Mouse (Mus musculus) G1E (cell line): Measurements from ENCODE around the gene Abcf3. TPM values are rescaled to one million over a fixed set of nuclear protein-coding genes. Genes with fewer than 3 reads are reported as not detected.

Source experiments
- ATAC-seq: 2 replicates; pipeline ENCODE4 v1.8.0; 2016; ENCODE audit warnings: mild to moderate bottlenecking; ENCODE audit not compliant: insufficient number of reproducible peaks, poor library complexity, low FRiP score, severe bottlenecking; ENCODE audit errors: extremely low read depth
- DNase-seq: peaks from one replicate; pipeline ENCODE4 v3.0.0; 2012; ENCODE audit warnings: low spot score
- H3K27me3 ChIP-seq: 2 replicates; pipeline ENCODE4 v1.6.1; 2012; ENCODE audit warnings: mild to moderate bottlenecking, low read length, inconsistent platforms; ENCODE audit not compliant: insufficient read depth
- H3K36me3 ChIP-seq: replicated peaks from 2 replicates; pipeline ENCODE3; 2012; ENCODE audit warnings: mild to moderate bottlenecking, inconsistent platforms
- H3K4me1 ChIP-seq: 2 replicates; pipeline ENCODE4 v1.6.1; 2012; ENCODE audit warnings: low read depth, low read length, inconsistent platforms, mixed read lengths; ENCODE audit not compliant: insufficient read depth
- H3K4me3 ChIP-seq: 2 replicates; pipeline ENCODE4 v1.5.1; 2012; ENCODE audit warnings: low read depth, mild to moderate bottlenecking, inconsistent platforms, low read length, moderate library complexity, mixed read lengths
- H3K9me3 ChIP-seq: replicated peaks from 2 replicates; pipeline ENCODE4 v1.6.1; 2012; ENCODE audit warnings: inconsistent platforms
- CTCF ChIP-seq: IDR thresholded peaks from 2 replicates; pipeline ENCODE4 v1.5.1; 2012; ENCODE audit warnings: low read depth, low read length, inconsistent platforms, mixed read lengths
- GATA1 ChIP-seq: IDR thresholded peaks from 2 replicates; pipeline ENCODE4 v1.6.1; 2012; ENCODE audit warnings: borderline replicate concordance, low read length, inconsistent platforms, mixed read lengths
- GATA2 ChIP-seq: IDR thresholded peaks from 2 replicates; pipeline ENCODE4 v1.6.1; 2012; ENCODE audit warnings: low read depth, low read length, inconsistent platforms, borderline replicate concordance
- POLR2AphosphoS5 ChIP-seq: IDR thresholded peaks from 2 replicates; pipeline ENCODE4 v1.6.1; 2012; ENCODE audit warnings: low read depth, low read length, inconsistent platforms; ENCODE audit not compliant: insufficient replicate concordance
- TAL1 ChIP-seq: conservative IDR thresholded peaks from 2 replicates; pipeline ENCODE4 v1.6.1; 2012; ENCODE audit warnings: low read depth, low read length, inconsistent platforms, mixed read lengths
- polyA plus RNA-seq: library from polyadenylated mRNA; stranded (reverse); fragments of >175 nt; gene quantifications from 2 replicates; pipeline ENCODE4 v1.2.3, GENCODE M21; 2012
- total RNA-seq, 2 experiments: library from RNA; stranded (forward) in 1 of 2; stranded (reverse) in 1 of 2; fragments of 200-1000 nt in 1 of 2; fragments of >200 nt in 1 of 2; fragmentation: Nextera tagmentation in 1 of 2; gene quantifications; 2 replicates each; pipeline ENCODE4 v1.2.3; 2014 to 2017

The Abcf3 gene
- total and polyA plus RNA-seq, 3 experiments, result 21.1 to 70.1 (median 35.1) TPM

GRCm38 (mm10) chr16:20591076-20591705 is 42.8 kb downstream of the Abcf3 start:
- peaks cover 66% of the 10 kb centered on the region for H3K4me1 ChIP-seq
- no peak for DNase-seq
- peak overlapping the region; percentile 57; the same call in 1 of the 2 replicates for H3K4me3 ChIP-seq

DNA sequence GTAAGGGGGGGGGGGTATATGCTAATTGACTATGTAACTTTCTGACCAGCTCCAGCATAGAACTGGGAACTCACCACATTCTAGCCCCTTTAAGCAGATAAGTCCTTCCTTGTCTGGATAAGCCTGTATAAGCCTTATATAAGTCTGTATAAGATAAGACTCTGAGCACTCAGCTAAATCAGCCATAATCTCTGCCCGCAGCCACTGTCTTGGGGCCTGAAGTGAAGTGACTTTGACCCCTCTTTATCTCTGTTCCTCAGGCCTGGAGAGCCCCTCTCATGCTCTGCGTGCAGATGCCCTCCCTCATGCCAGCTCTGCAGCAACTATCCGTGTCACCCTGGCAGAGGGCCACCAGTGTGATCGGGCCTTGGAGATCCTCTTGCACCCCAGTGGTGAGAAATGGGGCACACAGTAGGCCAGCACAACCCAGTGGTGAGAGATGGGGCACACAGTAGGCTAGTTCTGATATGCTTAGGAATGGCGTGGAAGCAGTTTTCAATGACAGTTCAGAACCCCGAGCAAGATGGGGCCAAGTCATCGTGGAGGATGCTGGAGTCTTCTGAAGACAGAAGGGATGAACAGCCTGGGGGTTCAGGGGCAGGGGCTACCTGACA is 46.8 kb downstream of the Abcf3 start:
- DNase-seq (peak; percentile 64), ATAC-seq (peak; percentile 91)
- Histone ChIP-seq H3K36me3 (no peaks in the 10 kb centered on the region), H3K4me1 (peaks cover 72% of the 10 kb centered on the region), H3K4me3 (peak overlapping the region; percentile 63; the same call in 1 of the 2 replicates), H3K9me3 (peaks cover 8% of the 10 kb centered on the region), H3K27me3 (peaks cover 23% of the 10 kb centered on the region)
- no peak for TF ChIP-seq GATA2
- peak; percentile 97 for TF ChIP-seq TAL1
- no peak for TF ChIP-seq GATA1
- no peak for TF ChIP-seq CTCF
- no peak for TF ChIP-seq POLR2AphosphoS5

More at GRCm38 (mm10) chr16:20591076-20591705, 42.8 kb downstream of the Abcf3 start:
- no peaks in the 10 kb centered on the region for H3K36me3 ChIP-seq
- no peak for ATAC-seq
- H3K27me3 ChIP-seq, result peaks cover 40% of the 10 kb centered on the region
- TF ChIP-seq TAL1 (no peak), GATA1 (no peak), POLR2AphosphoS5 (no peak), CTCF (no peak), GATA2 (no peak)
- H3K9me3 ChIP-seq, result peaks cover 8% of the 10 kb centered on the region

DNA sequence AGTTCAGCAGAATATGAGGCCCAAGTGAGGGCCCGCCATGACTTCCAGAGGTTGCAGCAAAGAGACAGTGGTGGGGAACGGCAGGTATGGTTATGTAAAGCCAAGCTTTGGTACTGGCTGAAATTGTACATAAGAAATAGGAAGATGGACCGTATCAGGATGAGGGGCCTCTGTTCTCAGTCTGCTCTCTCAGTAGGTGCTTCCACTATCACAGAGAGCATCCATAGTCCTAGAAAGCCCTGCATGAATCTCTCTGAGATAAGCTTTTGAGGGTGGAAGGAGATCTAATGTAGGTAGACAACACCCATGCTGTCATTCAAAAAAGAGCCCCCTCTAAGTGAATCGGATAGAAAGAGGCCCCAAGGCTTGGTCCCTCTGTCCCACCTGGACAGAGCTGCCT is 47.4 kb downstream of the Abcf3 start:
- H3K27me3 ChIP-seq, result peaks cover 20% of the 10 kb centered on the region
- peaks cover 8% of the 10 kb centered on the region for H3K9me3 ChIP-seq
- ATAC-seq (no peak), DNase-seq (no peak)
- TF ChIP-seq POLR2AphosphoS5, result no peak
- no peak for TF ChIP-seq TAL1
- no peak for TF ChIP-seq GATA1
- TF ChIP-seq CTCF, result no peak
- no peak for TF ChIP-seq GATA2
- peaks cover 66% of the 10 kb centered on the region for H3K4me1 ChIP-seq
- H3K4me3 ChIP-seq, result peak overlapping the region; percentile 63; the same call in 1 of the 2 replicates
- H3K36me3 ChIP-seq, result no peaks in the 10 kb centered on the region

GRCm38 (mm10) chr16:20596687-20597441 is 48.5 kb downstream of the Abcf3 start:
- no peaks in the 10 kb centered on the region for H3K36me3 ChIP-seq
- peaks cover 13% of the 10 kb centered on the region for H3K27me3 ChIP-seq
- H3K4me3 ChIP-seq, result no peak overlapping the region; the same call in 1 of the 2 replicates
- TF ChIP-seq GATA2 (no peak), TAL1 (no peak), POLR2AphosphoS5 (no peak), CTCF (no peak), GATA1 (no peak)
- H3K4me1 ChIP-seq, result peaks cover 55% of the 10 kb centered on the region
- H3K9me3 ChIP-seq, result no peaks in the 10 kb centered on the region
- ATAC-seq (no peak), DNase-seq (no peak)

DNA sequence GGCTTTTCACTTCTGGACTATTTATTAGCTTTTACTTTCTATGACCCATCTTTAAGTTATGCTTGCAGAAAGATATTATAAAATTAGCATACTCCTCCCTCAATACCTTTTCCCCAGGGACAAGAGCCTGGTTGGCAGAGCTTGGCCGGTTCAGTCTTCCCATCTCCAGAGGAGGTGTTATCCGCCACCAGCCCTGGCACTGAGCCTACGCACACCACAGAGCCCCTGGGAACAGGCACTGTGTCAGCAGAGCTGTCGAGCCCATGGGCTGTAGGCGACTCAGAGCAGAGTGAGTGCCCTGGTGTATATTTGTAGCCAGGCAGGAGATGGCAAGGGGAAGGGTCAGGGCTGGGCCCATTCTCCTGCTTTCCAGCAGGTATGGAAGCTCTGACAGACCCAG is 52.1 kb downstream of the Abcf3 start:
- H3K27me3 ChIP-seq, result peaks cover 9% of the 10 kb centered on the region

DNA sequence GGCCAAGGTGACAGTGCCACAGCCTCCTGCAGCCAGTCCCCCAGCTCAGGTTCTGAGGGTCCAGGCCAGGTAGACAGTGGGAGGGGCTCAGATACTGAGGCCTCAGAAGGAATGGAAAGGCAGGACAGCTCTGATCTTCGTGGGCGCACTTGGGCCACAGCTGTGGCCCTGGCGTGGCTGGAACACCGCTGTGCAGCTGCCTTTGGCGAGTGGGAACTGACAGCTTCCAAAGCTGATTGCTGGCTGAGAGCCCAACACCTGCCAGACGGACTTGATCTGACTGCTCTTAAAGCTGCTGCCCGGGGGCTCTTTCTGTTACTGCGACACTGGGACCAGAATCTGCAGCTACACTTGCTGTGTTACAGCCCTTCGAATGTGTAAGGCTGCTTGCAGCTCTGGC is 56.3 kb downstream of the Abcf3 start:
- H3K9me3 ChIP-seq, result no peaks in the 10 kb centered on the region
- no peak for DNase-seq
- TF ChIP-seq GATA1 (no peak), TAL1 (no peak), GATA2 (no peak), POLR2AphosphoS5 (no peak), CTCF (no peak)
- peaks cover 24% of the 10 kb centered on the region for H3K4me1 ChIP-seq
- H3K36me3 ChIP-seq, result peaks cover 57% of the 10 kb centered on the region
- ATAC-seq, result no peak
- H3K27me3 ChIP-seq, result peaks cover 9% of the 10 kb centered on the region; the same call in 1 of the 2 replicates
- no peak overlapping the region for H3K4me3 ChIP-seq

More for the DNA sequence above, 52.1 kb downstream of the Abcf3 start:
- DNase-seq (no peak), ATAC-seq (no peak)
- peaks cover 19% of the 10 kb centered on the region for H3K36me3 ChIP-seq
- TF ChIP-seq GATA2, result no peak
- TF ChIP-seq POLR2AphosphoS5, result no peak
- TF ChIP-seq TAL1, result no peak
- TF ChIP-seq CTCF, result no peak
- no peak for TF ChIP-seq GATA1
- peaks cover 30% of the 10 kb centered on the region for H3K4me1 ChIP-seq
- H3K9me3 ChIP-seq, result no peaks in the 10 kb centered on the region
- no peak overlapping the region for H3K4me3 ChIP-seq
